ENCODE assay signal across 19 mouse cellular contexts in genomic region chr2:122361868-122362621, GRCm38 (mm10). TPM values are rescaled to one million over a fixed set of nuclear protein-coding genes. Genes with fewer than 3 reads are reported as not detected.
DNase-seq lines count a peak whose midpoint lies in the region; ATAC-seq and TF ChIP-seq lines count a peak whose summit lies in the region.
"Had no signal": no experiment of that assay in that cellular context is flagged by ENCODE, and none has a peak within 500 bp of the region (broad histone marks: within the 10 kb centered on the region; RNA-seq: fewer than 3 reads in every experiment).

No protein-coding gene starts in this region.

- H3K27me3 ChIP-seq in cerebellum, adult 2 months (ENCODE audit: control insufficient read depth, insufficient read depth, low read length): no peaks in the 10 kb centered on the region
- H3K27me3 ChIP-seq in midbrain, embryonic 11.5 days (ENCODE audit: control insufficient read depth, insufficient read depth, low read length): no peaks in the 10 kb centered on the region
- H3K27me3 ChIP-seq: hindbrain, embryonic 15.5 days; neural tube, embryonic 15.5 days had no signal

- H3K27ac ChIP-seq in cerebellum, adult 2 months (ENCODE audit: insufficient read depth, low read length): peak overlapping the region; percentile 79
- H3K27ac ChIP-seq in midbrain, embryonic 11.5 days (ENCODE audit: low read depth, low read length): no peak overlapping the region
- H3K27ac ChIP-seq: hindbrain, embryonic 15.5 days; left cerebral cortex, adult 2 months; neural tube, embryonic 15.5 days had no signal

- intact Hi-C loops in left cerebral cortex, postnatal 4 days (cut with DNase I): no loop called here

- H3K9ac ChIP-seq in midbrain, embryonic 11.5 days (ENCODE audit: low read length): no peak overlapping the region
- H3K9ac ChIP-seq: hindbrain, embryonic 15.5 days; neural tube, embryonic 15.5 days had no signal

- H3K36me3 ChIP-seq in midbrain, embryonic 11.5 days (ENCODE audit: control insufficient read depth, insufficient read depth, low read length): peaks cover 3% of the 10 kb centered on the region; the same call in 1 of the 2 replicates

- ATAC-seq in midbrain, embryonic 11.5 days (ENCODE audit: low FRiP score): no peak
- ATAC-seq: lung, postnatal 0 days had no signal

- H3K4me1 ChIP-seq in cerebellum, adult 2 months (ENCODE audit: control insufficient read depth, insufficient read depth, low read length): peaks cover 65% of the 10 kb centered on the region
- peaks cover 12% of the 10 kb centered on the region for H3K4me1 ChIP-seq in midbrain, embryonic 11.5 days (ENCODE audit: control insufficient read depth, insufficient read depth, low read length)

- peak overlapping the region; percentile 22 for H3K4me3 ChIP-seq in cerebellum, adult 2 months (replicated peaks; ENCODE audit: insufficient read depth, low read depth, low read length)
- H3K4me3 ChIP-seq in midbrain, embryonic 11.5 days (ENCODE audit: low read depth, low read length): no peak overlapping the region
- H3K4me3 ChIP-seq: hindbrain, embryonic 15.5 days; left cerebral cortex, adult 2 months; megakaryocyte, embryonic 14.5 days; neural tube, embryonic 15.5 days had no signal

- 9% methylated on average over 10 of the region's 10 CpGs for WGBS in cerebellum, adult 2 months
- 70% methylated on average over 10 of the region's 10 CpGs for WGBS in midbrain, embryonic 11.5 days

- peak; percentile 71 for DNase-seq in left cerebral cortex, postnatal 4 days
- DNase-seq in left cerebral cortex, adult 18-20 months (ENCODE audit: low spot score in 2 of 2): no peak
- peak; percentile 68 to 80 for DNase-seq in cerebellum, adult 2 months
- DNase-seq in cerebellum, postnatal 25 days: peak; percentile 71 to 77
- DNase-seq in retina, embryonic 14.5 days (ENCODE audit: low spot score): peak; percentile 32
- DNase-seq in adrenal gland, postnatal 25 days: no peak
- no peak for DNase-seq in midbrain, embryonic 11.5 days (ENCODE audit: low spot score, missing footprints)
- DNase-seq: adrenal gland, postnatal 14 days; gastrocnemius, postnatal 25 days; thymus, adult 2 months had no signal

- H3K4me2 ChIP-seq in midbrain, embryonic 11.5 days: no peak overlapping the region
- H3K4me2 ChIP-seq: hindbrain, embryonic 15.5 days; neural tube, embryonic 15.5 days had no signal

- no peaks in the 10 kb centered on the region for H3K9me3 ChIP-seq in midbrain, embryonic 11.5 days (ENCODE audit: control insufficient read depth, low read length)
- H3K9me3 ChIP-seq: hindbrain, embryonic 15.5 days; megakaryocyte, embryonic 14.5 days; neural tube, embryonic 15.5 days had no signal

- TF ChIP-seq CTCF in cerebellum, adult 2 months (IDR thresholded peaks at IDR 0.05; ENCODE audit: borderline replicate concordance, insufficient read depth, low read depth, low read length): no peak

- no peak for TF ChIP-seq POLR2A in cerebellum, adult 2 months (IDR thresholded peaks at IDR 0.05; ENCODE audit: borderline replicate concordance, insufficient read depth, low read length)

RNA-seq across cellular contexts. Expression of gene Shf, which starts 6.9 kb away (rescaled TPM):
- 10 to 100 TPM; 54.9 to 56.9 TPM for total RNA-seq in left cerebral cortex, postnatal 4 days (2021)
- total RNA-seq in left cerebral cortex, adult 18-20 months (2021): 10 to 100 TPM; 70.5 to 76.1 TPM
- polyA plus RNA-seq in cerebellum, adult 2 months (2012; rRNA removed): 344 and 410 TPM in 2 replicates
- 5.8 and 11.4 TPM in 2 replicates for total RNA-seq in adrenal gland, postnatal 25 days (2021)
- polyA plus RNA-seq in midbrain, embryonic 11.5 days (2014; fragmentation: Nextera tagmentation; extraction: Ambion mirVana): 6.7 and 9.2 TPM in 2 replicates

RNA-seq across cellular contexts. Expression of gene Duox1, which starts 46.6 kb away (rescaled TPM):
- total RNA-seq in left cerebral cortex, postnatal 4 days (2021): under 1 TPM; 0.12 to 0.36 TPM
- total RNA-seq in left cerebral cortex, adult 18-20 months (2021): not detected
- polyA plus RNA-seq in cerebellum, adult 2 months (2012; rRNA removed): 0.05 TPM in 2 replicates
- not detected in 2 replicates for total RNA-seq in adrenal gland, postnatal 25 days (2021)
- polyA plus RNA-seq in midbrain, embryonic 11.5 days (2014; fragmentation: Nextera tagmentation; extraction: Ambion mirVana): 0.04 TPM in 1 of 2 replicates, not detected in the other
- total RNA-seq: adrenal gland, postnatal 14 days; layer of hippocampus, adult 18-20 months; left cerebral cortex, adult 2 months; liver, adult 2 months had no signal
- polyA plus RNA-seq: kidney, embryonic 14.5 days; liver, adult 2 months had no signal

RNA-seq across cellular contexts. Expression of gene Duoxa1, which starts 48.5 kb away (rescaled TPM):
- under 1 TPM; 0.40 to 0.66 TPM for total RNA-seq in left cerebral cortex, postnatal 4 days (2021)
- under 1 TPM in 1 of 2 experiments, not detected in 1; 0.23 TPM for total RNA-seq in left cerebral cortex, adult 18-20 months (2021)
- 0.19 TPM in 1 of 2 replicates, not detected in the other for polyA plus RNA-seq in cerebellum, adult 2 months (2012; rRNA removed)
- not detected in 2 replicates for total RNA-seq in adrenal gland, postnatal 25 days (2021)
- not detected in 2 replicates for polyA plus RNA-seq in midbrain, embryonic 11.5 days (2014; fragmentation: Nextera tagmentation; extraction: Ambion mirVana)
- total RNA-seq: left cerebral cortex, adult 2 months; liver, adult 2 months had no signal
- polyA plus RNA-seq: heart, embryonic 14.5 days; kidney, embryonic 14.5 days; liver, adult 2 months had no signal

Comparison
In these comparisons a context has a peak if more than half of its experiments do, and no peak if none do; other contexts are left out.
1. DNase-seq: peak in left cerebral cortex, postnatal 4 days (single experiment), cerebellum, adult 2 months (2 of 2), cerebellum, postnatal 25 days (2 of 2) and retina, embryonic 14.5 days (single experiment); none in left cerebral cortex, adult 18-20 months (0 of 2), adrenal gland, postnatal 25 days (single experiment) and midbrain, embryonic 11.5 days (single experiment).